Mouse (Mus musculus) megakaryocyte-erythroid progenitor cell, adult 5-6 weeks (primary cell): ENCODE measurements around the gene 1700025G04Rik. TPM values are rescaled to one million over a fixed set of nuclear protein-coding genes. Genes with fewer than 3 reads are reported as not detected.
A peak's percentile ranks its signal among the peaks of the same experiment; 100 is the strongest.

Source experiments
- ATAC-seq: replicated peaks from 2 replicates; pipeline ENCODE4 v1.8.0; 2016; ENCODE audit warnings: mild to moderate bottlenecking, inconsistent platforms; ENCODE audit not compliant: severe bottlenecking, poor library complexity, low FRiP score, low TSS enrichment
- total RNA-seq, 2 experiments: library from RNA; stranded (forward) in 1 of 2; stranded (reverse) in 1 of 2; fragments of 200-1000, 215-1000 nt in 1 of 2; fragments of >200 nt in 1 of 2; fragmentation: Nextera tagmentation in 1 of 2; gene quantifications; 2 replicates each; pipeline ENCODE4 v1.2.3; 2014 to 2017

Gene 1700025G04Rik
- total RNA-seq, 2 experiments from 2014 or later, result 0.04 to 2.0 TPM

GRCm38 (mm10) chr1:151975418-151976379, 114.2 kb downstream of the 1700025G04Rik start:
- no peak for ATAC-seq

DNA sequence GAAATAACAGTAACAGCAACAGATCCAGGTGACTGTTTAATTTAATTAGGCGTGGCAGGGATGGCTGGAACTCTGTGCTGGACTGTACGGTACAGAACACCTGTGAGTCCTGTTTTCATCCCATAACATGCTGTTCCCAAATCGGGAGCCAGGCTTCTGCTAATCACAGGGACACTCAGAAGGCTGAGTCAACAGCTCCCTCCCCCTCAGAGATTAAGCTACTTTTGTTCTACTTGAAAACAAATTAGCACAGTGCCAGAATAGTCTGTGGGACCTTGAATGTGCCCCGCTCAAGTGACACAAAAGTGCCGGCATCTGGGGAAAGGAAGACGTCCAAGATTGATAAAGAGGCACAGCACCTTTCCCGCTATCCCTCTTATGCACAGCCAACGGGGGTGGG, 115.0 kb downstream of the 1700025G04Rik start:
- no peak for ATAC-seq

DNA sequence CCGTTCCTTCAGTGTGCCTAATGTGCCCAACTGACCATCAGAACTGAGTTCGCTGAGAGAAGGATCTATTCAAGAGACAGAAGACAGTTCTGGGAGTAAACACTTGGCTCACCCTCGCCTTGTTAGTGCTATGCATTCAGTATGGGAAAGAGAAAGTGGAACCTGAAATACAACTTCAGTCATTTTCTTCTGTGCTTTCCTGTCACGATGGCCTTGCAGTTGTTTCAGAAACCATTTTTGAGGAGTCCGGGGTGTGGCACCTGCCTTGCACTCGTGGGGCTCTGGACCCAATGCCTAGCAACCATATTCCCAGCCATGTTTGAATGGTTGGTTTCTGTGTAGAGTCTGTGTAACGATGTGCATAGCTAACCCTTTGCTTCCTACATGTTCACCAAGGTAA, 115.5 kb downstream of the 1700025G04Rik start:
- no peak for ATAC-seq

DNA sequence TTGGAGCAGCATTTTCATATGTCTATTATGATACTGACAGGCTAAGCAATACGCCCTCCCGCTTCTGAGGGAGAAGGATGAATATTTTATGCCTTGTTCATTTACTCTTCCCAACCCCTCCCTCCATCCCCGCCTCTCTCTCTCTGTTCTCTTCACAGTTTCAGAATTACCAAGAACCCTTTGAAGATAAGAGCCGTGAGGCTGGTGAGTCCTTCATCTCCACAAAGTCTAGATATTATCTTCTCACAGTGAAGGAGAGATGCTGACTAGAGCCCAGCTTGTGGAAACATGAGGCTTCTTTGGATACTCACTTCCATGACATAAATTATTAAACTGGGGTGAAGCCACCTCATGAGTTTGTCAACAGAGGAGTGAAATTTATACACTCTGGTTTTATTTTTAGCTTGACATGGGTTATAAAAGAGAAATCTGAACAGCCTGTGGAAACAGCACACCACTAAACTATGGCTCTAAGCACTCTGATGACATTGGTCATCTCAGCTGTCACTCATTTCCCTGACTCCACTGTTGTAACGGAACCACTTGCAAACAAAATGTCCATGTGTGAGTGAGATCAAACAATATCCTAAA, 116.7 kb downstream of the 1700025G04Rik start:
- ATAC-seq, result no peak

DNA sequence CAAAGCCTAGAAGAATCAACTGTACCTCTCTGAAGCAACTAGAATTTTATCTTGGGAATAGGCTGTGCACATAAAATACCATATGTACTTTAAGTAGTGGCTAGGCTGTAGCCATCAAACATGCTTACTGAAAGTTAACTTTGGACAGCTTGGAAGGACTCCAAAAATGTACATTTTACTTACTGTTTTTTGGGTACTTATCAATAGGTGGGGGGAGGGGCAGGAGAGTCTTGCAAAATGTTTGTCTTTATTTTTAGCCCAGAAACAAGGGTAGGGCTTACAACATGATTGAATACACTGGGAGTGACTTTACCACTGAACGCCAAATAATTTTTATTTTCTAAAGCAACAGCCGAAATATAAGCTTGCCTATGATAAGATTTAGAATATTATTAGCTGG, 118.3 kb downstream of the 1700025G04Rik start:
- ATAC-seq, result no peak

DNA sequence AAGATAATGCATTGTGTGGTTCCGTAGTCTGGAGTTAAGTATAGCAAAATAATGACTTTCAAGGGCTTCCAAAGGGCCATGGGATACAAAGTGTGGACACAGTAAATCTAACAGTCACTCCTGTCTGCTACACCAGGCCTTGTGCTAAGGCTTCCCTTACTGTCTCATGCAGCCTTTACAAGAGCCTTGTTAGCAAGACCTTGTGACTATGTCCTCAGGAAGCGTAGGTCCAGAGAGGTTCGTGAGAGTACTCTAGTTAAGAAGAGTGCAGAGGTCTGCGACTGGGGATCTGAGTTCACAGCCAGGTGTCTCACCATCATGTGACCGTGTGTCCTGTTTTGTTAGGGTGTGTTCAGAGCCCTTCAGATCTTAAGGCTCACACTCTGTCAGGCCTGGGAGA, 121.8 kb downstream of the 1700025G04Rik start:
- ATAC-seq, result no peak

DNA sequence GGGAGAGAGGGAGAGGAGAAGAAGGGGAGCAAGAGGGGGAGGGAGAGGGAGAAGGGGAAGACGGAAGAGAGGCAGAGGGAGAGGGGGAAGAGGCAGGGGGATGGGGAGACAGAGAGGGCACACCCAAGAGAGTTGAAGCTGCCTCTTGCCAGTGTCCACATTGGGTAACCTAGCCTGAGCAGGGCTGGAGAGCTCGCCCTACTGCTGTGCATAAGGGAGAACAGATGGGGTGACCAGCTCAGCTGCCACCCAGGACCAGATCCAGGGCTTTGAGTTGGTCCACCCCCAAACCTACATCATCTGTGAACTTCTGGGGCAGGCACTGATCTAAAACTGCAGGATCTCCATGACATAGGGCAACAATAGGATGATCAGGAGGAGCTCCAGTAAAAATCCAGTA, 125.1 kb downstream of the 1700025G04Rik start:
- no peak for ATAC-seq

DNA sequence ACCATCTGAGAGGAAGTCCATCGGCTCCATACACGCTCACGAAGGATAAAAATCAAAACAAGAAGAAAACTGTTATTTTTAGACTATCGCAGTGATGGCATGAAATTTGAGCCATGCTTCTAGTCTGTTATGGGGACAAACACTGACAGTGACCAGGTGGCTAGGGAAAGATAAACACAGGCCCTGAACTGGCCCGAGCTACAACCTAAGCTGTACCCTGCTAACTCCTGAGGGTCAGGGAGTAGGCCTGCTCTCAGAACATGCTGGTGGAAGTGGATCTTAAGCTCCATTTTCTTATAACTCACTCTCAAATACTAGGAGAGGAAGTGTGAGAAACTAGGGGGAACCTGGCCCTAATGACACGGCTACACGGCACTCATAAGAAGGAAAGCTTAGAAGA, 126.7 kb downstream of the 1700025G04Rik start:
- no peak for ATAC-seq

DNA sequence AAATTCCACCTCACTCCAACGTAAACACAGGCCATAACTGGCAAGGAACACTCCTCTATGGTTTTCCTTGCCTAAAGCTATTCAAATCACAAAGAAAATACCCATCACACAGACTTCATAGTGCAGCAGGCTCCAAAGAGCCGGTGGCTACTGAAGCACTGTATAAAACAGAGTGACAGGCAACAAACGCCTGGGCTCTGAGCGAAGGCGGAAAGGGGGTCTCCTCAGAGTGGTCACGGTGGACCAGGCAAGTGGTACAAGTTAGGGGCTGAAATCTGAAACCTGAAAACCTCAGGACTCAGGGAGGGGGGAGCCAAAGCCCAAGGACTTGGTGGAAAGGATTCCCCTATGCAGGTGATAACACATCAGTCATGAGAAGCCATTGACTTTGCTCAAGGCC, 127.8 kb downstream of the 1700025G04Rik start:
- ATAC-seq, result no peak

GRCm38 (mm10) chr1:151961204-151961603, 128.7 kb downstream of the 1700025G04Rik start:
- ATAC-seq, result no peak

GRCm38 (mm10) chr1:151959010-151959409, 130.9 kb downstream of the 1700025G04Rik start:
- ATAC-seq, result no peak

- ATAC-seq, result no peak
Measured at GRCm38 (mm10) chr1:151958442-151958841, 131.5 kb downstream of the 1700025G04Rik start.

GRCm38 (mm10) chr1:151957669-151958068, 132.3 kb downstream of the 1700025G04Rik start:
- no peak for ATAC-seq

DNA sequence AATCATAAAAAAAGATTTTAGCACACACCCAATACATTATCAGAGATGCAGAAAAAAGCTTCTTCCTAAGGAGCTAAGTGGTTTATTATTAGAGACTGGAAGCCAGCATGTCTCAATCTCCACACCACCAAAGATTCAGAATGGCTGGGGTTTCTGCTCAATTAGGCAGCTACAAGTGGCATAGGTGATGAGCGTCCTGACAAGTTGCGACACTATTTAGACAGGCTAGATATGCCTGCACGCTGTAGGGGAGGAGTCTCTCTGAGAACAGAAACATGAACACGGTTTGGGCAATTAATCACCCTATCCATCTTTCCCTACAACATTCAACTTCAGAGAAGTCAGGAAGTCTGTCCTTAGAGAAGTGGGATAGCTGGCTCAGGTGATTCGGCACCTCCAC, 134.1 kb downstream of the 1700025G04Rik start:
- no peak for ATAC-seq

- ATAC-seq, result peak; percentile 99
Measured at GRCm38 (mm10) chr1:151953563-151953962, 136.4 kb downstream of the 1700025G04Rik start.

DNA sequence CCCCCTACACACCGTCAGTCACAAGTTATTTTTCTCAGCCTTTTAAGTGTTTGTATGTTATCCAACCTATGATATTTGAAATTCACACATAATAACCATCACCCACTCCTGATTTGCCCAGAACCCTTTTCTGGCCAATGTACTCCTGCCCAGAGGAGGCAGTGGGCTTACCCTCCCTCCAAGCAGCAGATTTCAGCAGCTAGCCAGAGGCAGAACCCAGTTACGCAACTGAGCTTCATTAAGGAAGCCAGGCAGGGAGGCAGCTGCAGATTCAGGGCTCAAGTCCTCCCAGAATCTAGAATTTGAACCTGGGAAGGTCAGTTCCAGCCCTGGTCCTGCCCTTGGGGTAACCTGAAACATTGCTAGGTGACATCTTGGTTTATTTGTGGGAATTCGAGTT, 141.9 kb downstream of the 1700025G04Rik start:
- ATAC-seq, result no peak

GRCm38 (mm10) chr1:151947571-151947970, 142.4 kb downstream of the 1700025G04Rik start:
- ATAC-seq, result no peak

- peak; percentile 83 for ATAC-seq
Measured at GRCm38 (mm10) chr1:151944457-151945223, 145.3 kb downstream of the 1700025G04Rik start.

DNA sequence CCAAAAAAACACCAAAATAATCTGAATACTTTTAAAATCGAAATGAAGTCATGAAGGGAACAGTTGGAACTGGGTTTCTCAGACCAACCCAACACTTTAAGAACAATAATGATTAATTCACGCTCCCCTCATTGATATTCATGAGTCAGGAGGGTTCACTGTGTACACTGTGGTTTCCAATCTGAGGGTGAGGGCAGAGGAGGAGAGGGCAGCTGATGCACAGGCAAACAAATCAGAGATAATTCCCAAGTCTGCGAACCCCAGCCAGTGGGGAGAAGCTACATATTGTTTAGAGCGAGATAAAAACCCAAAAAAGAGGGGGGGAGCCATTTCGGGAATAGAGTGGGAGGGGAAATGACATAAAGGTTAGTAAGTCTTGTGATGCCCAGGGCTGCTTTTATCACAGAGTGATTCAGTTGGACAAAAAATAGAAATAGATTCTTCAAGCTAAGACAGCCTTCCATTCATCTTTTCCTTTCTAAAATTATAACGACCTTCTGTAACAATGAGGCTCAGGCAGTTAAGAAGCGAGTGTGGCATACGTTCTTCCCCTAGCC, 146.2 kb downstream of the 1700025G04Rik start:
- ATAC-seq, result no peak
